Mouse (Mus musculus) right cerebral cortex, postnatal 36 days (tissue): ENCODE results near the gene Epor.
A peak's percentile ranks its signal among the peaks of the same experiment; 100 is the strongest.

Experiments used
- DNase-seq, 2 experiments: peaks; one replicate each; pipeline ENCODE4 v3.0.0; 2022; ENCODE audit warnings: low spot score in 2 of 2, mixed read lengths in 1 of 2

The Epor gene

GRCm38 (mm10) chr9:21962416-21963059 lies 768 bp downstream of the Epor start:
- DNase-seq, result peak; percentile 70 to 84

GRCm38 (mm10) chr9:21962010-21962409 lies 1.3 kb downstream of the Epor start:
- no peak for DNase-seq

GRCm38 (mm10) chr9:21961366-21961980 lies 1.8 kb downstream of the Epor start:
- DNase-seq, result no peak

GRCm38 (mm10) chr9:21960558-21961208 lies 2.6 kb downstream of the Epor start:
- DNase-seq, result no peak

- DNase-seq, result no peak
These were observed 3.2 kb downstream of the Epor start for GRCm38 (mm10) chr9:21960135-21960534.

- no peak for DNase-seq
These were observed 4.1 kb downstream of the Epor start for GRCm38 (mm10) chr9:21959244-21959643.

GRCm38 (mm10) chr9:21958372-21958771 lies 4.9 kb downstream of the Epor start:
- no peak for DNase-seq

GRCm38 (mm10) chr9:21955570-21956281 lies 7.6 kb downstream of the Epor start, which contains the start of gene Swsap1:
Gene Swsap1, plus strand, starts transcription at chr9:21955755.
- DNase-seq, result peak; percentile 99

- DNase-seq, result no peak
These were observed 8.1 kb downstream of the Epor start for GRCm38 (mm10) chr9:21955225-21955569.

- no peak for DNase-seq
These were observed 8.7 kb downstream of the Epor start for GRCm38 (mm10) chr9:21954635-21955034.

GRCm38 (mm10) chr9:21953600-21953999 lies 9.7 kb downstream of the Epor start:
- DNase-seq, result peak; percentile 63 to 82

- no peak for DNase-seq
These were observed 11.3 kb downstream of the Epor start for GRCm38 (mm10) chr9:21951977-21952376.

- no peak for DNase-seq
These were observed 13.0 kb downstream of the Epor start for GRCm38 (mm10) chr9:21950322-21950721.

- DNase-seq, result no peak
These were observed 14.5 kb downstream of the Epor start for GRCm38 (mm10) chr9:21948790-21949189.

- no peak for DNase-seq
These were observed 15.2 kb downstream of the Epor start for GRCm38 (mm10) chr9:21948146-21948545.

GRCm38 (mm10) chr9:21947540-21948130 lies 15.7 kb downstream of the Epor start:
- no peak for DNase-seq

GRCm38 (mm10) chr9:21944267-21944666 lies 19.0 kb downstream of the Epor start:
- DNase-seq, result no peak

- no peak for DNase-seq
These were observed 19.7 kb downstream of the Epor start for GRCm38 (mm10) chr9:21943638-21944037.

GRCm38 (mm10) chr9:21943046-21943445 lies 20.3 kb downstream of the Epor start:
- DNase-seq, result no peak

- no peak for DNase-seq
These were observed 25.0 kb downstream of the Epor start for GRCm38 (mm10) chr9:21938234-21938855.

GRCm38 (mm10) chr9:21937711-21938175 lies 25.6 kb downstream of the Epor start:
- peak in 1 of 2 experiments; percentile 49 for DNase-seq
